Mouse (Mus musculus): ENCODE data around the gene Ptchd3. TPM values are rescaled to one million over a fixed set of nuclear protein-coding genes. Genes with fewer than 3 reads are reported as not detected.

Gene Ptchd3
- polyA plus RNA-seq, 1 experiment from 2014 or later, result not detected

DNA sequence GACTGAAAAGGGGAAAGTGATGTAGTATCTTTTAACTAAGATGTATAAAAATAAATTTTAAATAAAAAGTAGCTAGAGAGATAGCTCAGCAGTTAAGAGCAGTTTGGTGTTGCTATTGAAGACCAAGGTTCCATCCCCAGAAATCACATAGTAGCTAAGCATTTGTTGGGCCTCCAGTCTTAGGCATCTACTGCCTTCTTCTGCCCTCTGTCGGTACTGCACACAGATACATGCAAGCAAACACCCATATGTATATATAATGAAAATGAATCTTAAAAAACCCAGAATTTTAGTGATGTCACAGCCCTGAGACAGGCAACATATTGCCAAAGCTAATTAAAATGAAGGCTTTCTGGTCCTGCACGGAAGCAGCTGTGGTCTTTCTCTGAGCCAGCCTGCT lies 15.9 kb downstream of the Ptchd3 start:
- no peak overlapping the region for H3K9ac ChIP-seq (ENCODE audit: low read depth, low read length)
- no peak overlapping the region for H3K4me3 ChIP-seq (ENCODE audit: low read depth, low read length)
- no peak for ATAC-seq (ENCODE audit: low read depth)
- no peak overlapping the region for H3K27ac ChIP-seq (ENCODE audit: low read length)
- no peaks in the 10 kb centered on the region for H3K36me3 ChIP-seq (ENCODE audit: control insufficient read depth, insufficient read depth)
- WGBS (ENCODE audit: insufficient replicate concordance), result 35% methylated on average over 2 of the region's 2 CpGs
- H3K9me3 ChIP-seq (replicated peaks; ENCODE audit: control insufficient read depth, low read length), result no peaks in the 10 kb centered on the region
- H3K27me3 ChIP-seq (ENCODE audit: control insufficient read depth, insufficient read depth, low read depth, low read length), result no peaks in the 10 kb centered on the region
- H3K4me2 ChIP-seq (ENCODE audit: low read depth, low read length), result no peak overlapping the region
- no peaks in the 10 kb centered on the region for H3K4me1 ChIP-seq (ENCODE audit: control insufficient read depth, low read depth, low read length)

DNA sequence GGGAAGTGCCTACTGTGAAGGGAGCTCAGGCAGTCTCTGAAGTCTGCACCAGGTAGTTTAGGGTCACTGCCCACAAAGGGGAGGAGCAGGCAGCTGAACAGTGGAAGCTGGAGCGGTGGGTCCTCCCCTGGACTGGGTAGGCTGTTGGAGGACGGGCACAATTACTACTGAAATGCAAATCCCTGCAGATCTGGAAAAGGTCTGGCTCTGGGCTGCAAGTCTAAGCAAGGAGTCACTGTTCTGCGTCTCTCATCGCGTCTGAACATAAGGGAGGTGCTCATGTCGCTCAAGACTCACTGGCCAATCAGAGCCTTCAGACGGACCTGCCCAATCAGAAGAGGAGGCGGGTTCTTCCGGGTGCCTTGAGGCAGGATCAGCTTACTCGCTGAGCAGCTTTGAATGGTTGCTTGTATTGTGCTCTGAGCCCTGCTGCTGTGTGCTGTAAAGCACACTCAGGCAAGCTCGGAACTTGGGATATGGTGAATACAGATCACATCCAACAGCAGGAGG lies 17.8 kb downstream of the Ptchd3 start:
- Histone ChIP-seq H3K36me3 (ENCODE audit: control insufficient read depth, insufficient read depth) (no peaks in the 10 kb centered on the region), H3K4me2 (ENCODE audit: low read depth, low read length) (peak overlapping the region; percentile 67), H3K27me3 (ENCODE audit: control insufficient read depth, insufficient read depth, low read depth, low read length) (no peaks in the 10 kb centered on the region), H3K4me1 (ENCODE audit: control insufficient read depth, low read depth, low read length) (no peaks in the 10 kb centered on the region), H3K9ac (ENCODE audit: low read depth, low read length) (0 out of 2 replicates have a peak overlapping the region, but pooled peaks have one; percentile 2), H3K4me3 (ENCODE audit: low read depth, low read length) (peak overlapping the region; percentile 54), H3K9me3 (replicated peaks; ENCODE audit: control insufficient read depth, low read length) (no peaks in the 10 kb centered on the region), H3K27ac (ENCODE audit: low read length) (no peak overlapping the region)
- under 1% methylated on average over 11 of the region's 11 CpGs for WGBS (ENCODE audit: insufficient replicate concordance)
- ATAC-seq (ENCODE audit: low read depth), result peak; percentile 84

Other genes with a start within 250 kb of the Ptchd3 start
- 1.2 and 1.8 TPM in 2 replicates for gene B3gntl1, start 157.1 kb upstream of the Ptchd3 start, polyA plus RNA-seq (2015; fragmentation: Nextera tagmentation; extraction: Ambion mirVana)
- gene Metrnl, start 128.7 kb upstream of the Ptchd3 start, polyA plus RNA-seq (2015; fragmentation: Nextera tagmentation; extraction: Ambion mirVana), result 4.1 and 4.2 TPM in 2 replicates

Measured in liver, embryonic 16.5 days (tissue).